ENCODE assay signal across 17 mouse cellular contexts in genomic region chr5:137723840-137724239, GRCm38 (mm10). TPM values are rescaled to one million over a fixed set of nuclear protein-coding genes. Genes with fewer than 3 reads are reported as not detected.
"Had no signal": no experiment of that assay in that cellular context is flagged by ENCODE, and none has a peak within 500 bp of the region (broad histone marks: within the 10 kb centered on the region; RNA-seq: fewer than 3 reads in every experiment).

No protein-coding gene starts in this region.

- H3K27me3 ChIP-seq: midbrain, embryonic 13.5 days; neural tube, embryonic 15.5 days had no signal

- H3K36me3 ChIP-seq: limb, embryonic 15.5 days; liver, embryonic 12.5 days; neural tube, embryonic 15.5 days had no signal

- DNase-seq: kidney, adult 8-10 months; kidney, postnatal 25 days; lung, embryonic 14.5 days; lung, postnatal 10 days; lung, postnatal 4 days; retina, postnatal 1 day; right cerebral cortex, postnatal 4 days; spleen, adult 18-20 months; thymus, postnatal 14 days had no signal

- H3K4me1 ChIP-seq: neural tube, embryonic 15.5 days had no signal

- H3K27ac ChIP-seq: left cerebral cortex, adult 2 months; limb, embryonic 15.5 days; liver, embryonic 12.5 days; midbrain, embryonic 13.5 days; neural tube, embryonic 15.5 days; stomach, postnatal 0 days had no signal

- H3K4me2 ChIP-seq: limb, embryonic 15.5 days; liver, embryonic 12.5 days; lung, embryonic 14.5 days; midbrain, embryonic 13.5 days; neural tube, embryonic 15.5 days had no signal

- ATAC-seq: liver, embryonic 12.5 days; midbrain, embryonic 13.5 days had no signal

- H3K9me3 ChIP-seq: limb, embryonic 15.5 days; liver, embryonic 12.5 days; midbrain, embryonic 13.5 days; neural tube, embryonic 15.5 days had no signal

- H3K4me3 ChIP-seq: left cerebral cortex, adult 2 months; limb, embryonic 15.5 days; liver, embryonic 12.5 days; midbrain, embryonic 13.5 days; myocyte; neural tube, embryonic 15.5 days had no signal

- H3K9ac ChIP-seq: limb, embryonic 15.5 days; liver, embryonic 12.5 days; lung, embryonic 14.5 days; midbrain, embryonic 13.5 days; neural tube, embryonic 15.5 days had no signal

RNA-seq across cellular contexts. Expression of gene Nyap1, which starts 17.6 kb away (rescaled TPM):
- total RNA-seq: megakaryocyte-erythroid progenitor cell, adult 5-6 weeks had no signal
